Mouse (Mus musculus) layer of hippocampus, adult 9-11 months (tissue): Measurements from ENCODE around the gene Ascl1.

Source experiments
- DNase-seq: peaks from one replicate; pipeline ENCODE4 v3.0.0; 2022

Gene Ascl1

GRCm38 (mm10) chr10:87484831-87485720, 8.4 kb downstream of the Ascl1 start:
- no peak for DNase-seq

- DNase-seq: no peak
These were observed 15.6 kb downstream of the Ascl1 start for GRCm38 (mm10) chr10:87477895-87478294.

GRCm38 (mm10) chr10:87474971-87475370, 18.5 kb downstream of the Ascl1 start:
- DNase-seq: no peak

- DNase-seq: no peak
These were observed 19.9 kb downstream of the Ascl1 start for GRCm38 (mm10) chr10:87473475-87474131.

- DNase-seq: no peak
These were observed 42.7 kb downstream of the Ascl1 start for GRCm38 (mm10) chr10:87450777-87451176.

- no peak for DNase-seq
These were observed 44.1 kb downstream of the Ascl1 start for GRCm38 (mm10) chr10:87449368-87449767.

- no peak for DNase-seq
These were observed 45.2 kb downstream of the Ascl1 start for GRCm38 (mm10) chr10:87448257-87448656.

- DNase-seq: peak; percentile 65
These were observed 45.7 kb downstream of the Ascl1 start for GRCm38 (mm10) chr10:87447754-87448095.

- peak; percentile 8 for DNase-seq
These were observed 46.4 kb downstream of the Ascl1 start for GRCm38 (mm10) chr10:87446829-87447753.

GRCm38 (mm10) chr10:87446139-87446828, 47.2 kb downstream of the Ascl1 start:
- DNase-seq: peak; percentile 9
